Mouse (Mus musculus) liver, embryonic 13.5 days (tissue): ENCODE results near the gene Capg. TPM values are rescaled to one million over a fixed set of nuclear protein-coding genes. Genes with fewer than 3 reads are reported as not detected.

Source experiments
- ATAC-seq: fragments of 200-750 bp; cut with Nextera tagmentation; 2 replicates; pipeline ENCODE4 v1.8.0; 2017; ENCODE audit warnings: low read depth, mild to moderate bottlenecking, moderate number of reproducible peaks, moderate library complexity
- DNase-seq: peaks from one replicate; pipeline ENCODE4 v3.0.0; 2022
- H3K27ac ChIP-seq: fragments of 300-500 bp; sonication (generic); 2 replicates; pipeline ENCODE4 v1.5.1; 2015; ENCODE audit warnings: moderate library complexity, mild to moderate bottlenecking, inconsistent platforms
- H3K27me3 ChIP-seq: fragments of 300-500 bp; sonication (generic); 2 replicates; pipeline ENCODE4 v1.6.1; 2015; ENCODE audit warnings: mild to moderate bottlenecking, inconsistent platforms
- H3K36me3 ChIP-seq: fragments of 300-500 bp; sonication (generic); 2 replicates; pipeline ENCODE4 v1.6.1; 2015; ENCODE audit warnings: mild to moderate bottlenecking, inconsistent platforms
- H3K4me1 ChIP-seq: fragments of 300-500 bp; sonication (generic); replicated peaks from 2 replicates; pipeline ENCODE4 v1.6.1; 2015; ENCODE audit warnings: inconsistent platforms
- H3K4me2 ChIP-seq: fragments of 300-500 bp; sonication (generic); 2 replicates; pipeline ENCODE4 v1.6.1; 2015; ENCODE audit warnings: inconsistent platforms, mild to moderate bottlenecking, moderate library complexity
- H3K4me3 ChIP-seq: fragments of 300-500 bp; sonication (generic); replicated peaks from 2 replicates; pipeline ENCODE4 v1.5.1; 2015; ENCODE audit warnings: mild to moderate bottlenecking, inconsistent platforms
- H3K9ac ChIP-seq: fragments of 300-500 bp; sonication (generic); 2 replicates; pipeline ENCODE4 v1.6.1; 2015; ENCODE audit warnings: mild to moderate bottlenecking, inconsistent platforms
- H3K9me3 ChIP-seq: fragments of 300-500 bp; sonication (generic); replicated peaks from 2 replicates; pipeline ENCODE4 v1.6.1; 2016; ENCODE audit warnings: inconsistent platforms
- WGBS: fragments of 180-500 bp; shearing (Covaris S2); methylation state at CpG from one replicate; pipeline ENCODE4 v1.1.7; 2015; ENCODE audit not compliant: insufficient replicate concordance; 5-methylcytosine and 5-hydroxymethylcytosine counted together
- polyA plus RNA-seq: library from polyadenylated mRNA; unstranded; fragments of >200 nt; fragmentation: Nextera tagmentation; extraction: Ambion mirVana; gene quantifications from 2 replicates; pipeline ENCODE4 v1.2.1, GENCODE M21; 2015

The Capg gene
- polyA plus RNA-seq, 1 experiment from 2014 or later: 15.2 TPM

GRCm38 (mm10) chr6:72610261-72610660 is 66.1 kb downstream of the Capg start:
- DNase-seq (no peak), ATAC-seq (no peak)
- Histone ChIP-seq H3K4me3 (no peak overlapping the region), H3K4me1 (peaks cover 21% of the 10 kb centered on the region), H3K27ac (no peak overlapping the region), H3K27me3 (no peaks in the 10 kb centered on the region), H3K4me2 (no peak overlapping the region), H3K36me3 (peaks cover 76% of the 10 kb centered on the region), H3K9ac (no peak overlapping the region), H3K9me3 (no peaks in the 10 kb centered on the region)
- 82% methylated on average over 4 of the region's 4 CpGs for WGBS

Other genes starting within 250 kb of the Capg start
- not detected in 2 replicates for gene Sftpb, start 239.8 kb upstream of the Capg start, polyA plus RNA-seq
- 52.6 and 60.6 TPM in 2 replicates for gene Usp39, start 199.2 kb upstream of the Capg start, polyA plus RNA-seq
- gene 0610030E20Rik, start 197.1 kb upstream of the Capg start, polyA plus RNA-seq: 14.5 and 17.7 TPM in 2 replicates
- gene Tmem150a, start 188.9 kb upstream of the Capg start, polyA plus RNA-seq: 32.5 and 37.9 TPM in 2 replicates
- gene Rnf181, start 177.4 kb upstream of the Capg start, polyA plus RNA-seq: 76.9 and 82.6 TPM in 2 replicates
- gene Vamp5, start 163.9 kb upstream of the Capg start, polyA plus RNA-seq: 99.0 and 99.7 TPM in 2 replicates
- gene Vamp8, start 153.7 kb upstream of the Capg start, polyA plus RNA-seq: 249 and 260 TPM in 2 replicates
- 15.8 and 21.9 TPM in 2 replicates for gene Ggcx, start 130.1 kb upstream of the Capg start, polyA plus RNA-seq
- 235 and 254 TPM in 2 replicates for gene Mat2a, start 104.8 kb upstream of the Capg start, polyA plus RNA-seq
- gene Sh2d6, start 22.7 kb upstream of the Capg start, polyA plus RNA-seq: not detected in 2 replicates
- 5.1 and 6.1 TPM in 2 replicates for gene Elmod3, start 54.0 kb downstream of the Capg start, polyA plus RNA-seq
- 13.2 and 14.6 TPM in 2 replicates for gene Retsat, start 54.1 kb downstream of the Capg start, polyA plus RNA-seq
- gene Tgoln1, start 72.6 kb downstream of the Capg start, polyA plus RNA-seq: 13.6 and 18.2 TPM in 2 replicates
- gene Tcf7l1, start 244.9 kb downstream of the Capg start, polyA plus RNA-seq: 3.3 and 4.0 TPM in 2 replicates